Mouse (Mus musculus) intestine, postnatal 0 days (tissue): Measurements from ENCODE around the gene Ctc1. TPM values are rescaled to one million over a fixed set of nuclear protein-coding genes. Genes with fewer than 3 reads are reported as not detected.
A peak's percentile ranks its signal among the peaks of the same experiment; 100 is the strongest.

Source experiments
- ATAC-seq: fragments of 200-750 bp; cut with Nextera tagmentation; 2 replicates; pipeline ENCODE4 v1.8.0; 2017; ENCODE audit warnings: mild to moderate bottlenecking, moderate TSS enrichment, moderate library complexity
- H3K27ac ChIP-seq: fragments of 300-500 bp; sonication (generic); 2 replicates; pipeline ENCODE4 v1.5.1; 2014; ENCODE audit warnings: mild to moderate bottlenecking, low read depth, low read length, moderate library complexity
- H3K27me3 ChIP-seq: fragments of 300-500 bp; sonication (generic); replicated peaks from 2 replicates; pipeline ENCODE4 v1.6.1; 2014; ENCODE audit warnings: low read length, mixed read lengths; ENCODE audit not compliant: control insufficient read depth, insufficient read depth
- H3K36me3 ChIP-seq: fragments of 300-500 bp; sonication (generic); 2 replicates; pipeline ENCODE4 v1.6.1; 2014; ENCODE audit warnings: mild to moderate bottlenecking, moderate library complexity; ENCODE audit not compliant: control insufficient read depth, insufficient read depth
- H3K4me1 ChIP-seq: fragments of 300-500 bp; sonication (generic); replicated peaks from 2 replicates; pipeline ENCODE4 v1.6.1; 2014; ENCODE audit warnings: antibody characterized with exemption, low read length, mixed read lengths; ENCODE audit not compliant: control insufficient read depth, insufficient read depth
- H3K4me2 ChIP-seq: fragments of 300-500 bp; sonication (generic); replicated peaks from 2 replicates; pipeline ENCODE4 v1.6.1; 2014; ENCODE audit warnings: low read depth, mild to moderate bottlenecking, moderate library complexity
- H3K4me3 ChIP-seq: fragments of 300-500 bp; sonication (generic); 2 replicates; pipeline ENCODE4 v1.5.1; 2014; ENCODE audit warnings: low read depth, low read length
- H3K9ac ChIP-seq: fragments of 300-500 bp; sonication (generic); 2 replicates; pipeline ENCODE4 v1.6.1; 2014; ENCODE audit warnings: mild to moderate bottlenecking, low read depth, low read length
- H3K9me3 ChIP-seq: fragments of 300-500 bp; sonication (generic); 2 replicates; pipeline ENCODE4 v1.6.1; 2016; ENCODE audit warnings: mixed run types; ENCODE audit not compliant: control insufficient read depth
- CTCF ChIP-seq: sonication (generic); IDR thresholded peaks from 2 replicates; pipeline ENCODE4 v1.5.1; 2016; ENCODE audit warnings: low read depth, mild to moderate bottlenecking, control low read depth, antibody characterized with exemption, moderate library complexity
- WGBS: fragments of 180-500 bp; shearing (Covaris S2); extraction: QIAGEN DNeasy Blood & Tissue Kit; methylation state at CpG from one replicate; pipeline ENCODE4 v1.1.7; 2014; 5-methylcytosine and 5-hydroxymethylcytosine counted together
- polyA plus RNA-seq: library from polyadenylated mRNA; unstranded; fragments of >200 nt; fragmentation: Nextera tagmentation; extraction: Ambion mirVana; gene quantifications from 2 replicates; pipeline ENCODE4 v1.2.1, GENCODE M21; 2015

Gene Ctc1
- polyA plus RNA-seq, 1 experiment from 2014 or later = 9.4 TPM

- H3K9me3 ChIP-seq = no peaks in the 10 kb centered on the region
- H3K36me3 ChIP-seq = no peaks in the 10 kb centered on the region
- H3K4me2 ChIP-seq = peak within 1 kb of the TSS; percentile 83
- no peaks in the 10 kb centered on the region for H3K27me3 ChIP-seq
- H3K4me1 ChIP-seq = peaks cover 6% of the 10 kb centered on the region; the same call in 1 of the 2 replicates
- TF ChIP-seq CTCF = 0 out of 2 replicates have a peak, but pooled peaks have one; percentile 32
- peak; percentile 61 for ATAC-seq
- under 1% methylated on average over 47 of the region's 47 CpGs for WGBS
- H3K27ac ChIP-seq = peak within 1 kb of the TSS; percentile 69
- peak within 1 kb of the TSS; percentile 57 for H3K9ac ChIP-seq
- H3K4me3 ChIP-seq = peak within 1 kb of the TSS; percentile 49
Measured at GRCm38 (mm10) chr11:69070590-69071222, 55.0 kb downstream of the Ctc1 start, which contains the start of gene Tmem107. Gene Tmem107, plus strand, starts transcription at chr11:69070806.

GRCm38 (mm10) chr11:69071262-69071661, 55.6 kb downstream of the Ctc1 start:
- 24% methylated on average over 9 of the region's 9 CpGs for WGBS
- peak overlapping the region; percentile 69; the same call in 1 of the 2 replicates for H3K27ac ChIP-seq
- H3K4me1 ChIP-seq = peaks cover 6% of the 10 kb centered on the region; the same call in 1 of the 2 replicates
- no peak for ATAC-seq
- TF ChIP-seq CTCF = no peak
- peak overlapping the region; percentile 83 for H3K4me2 ChIP-seq
- H3K27me3 ChIP-seq = no peaks in the 10 kb centered on the region
- no peaks in the 10 kb centered on the region for H3K9me3 ChIP-seq
- H3K9ac ChIP-seq = peak overlapping the region; percentile 57; the same call in 1 of the 2 replicates
- peak overlapping the region; percentile 49 for H3K4me3 ChIP-seq
- H3K36me3 ChIP-seq = no peaks in the 10 kb centered on the region

GRCm38 (mm10) chr11:69072234-69072633, 56.5 kb downstream of the Ctc1 start:
- Histone ChIP-seq H3K9me3 (no peaks in the 10 kb centered on the region), H3K4me2 (peak overlapping the region; percentile 62), H3K27ac (peak overlapping the region; percentile 1; the same call in 1 of the 2 replicates), H3K4me3 (no peak overlapping the region), H3K9ac (peak overlapping the region; percentile 52; the same call in 1 of the 2 replicates), H3K27me3 (no peaks in the 10 kb centered on the region), H3K4me1 (peaks cover 6% of the 10 kb centered on the region; the same call in 1 of the 2 replicates), H3K36me3 (no peaks in the 10 kb centered on the region)
- WGBS = 88% methylated on average over 11 of the region's 11 CpGs
- no peak for TF ChIP-seq CTCF
- no peak for ATAC-seq

- Histone ChIP-seq H3K9me3 (no peaks in the 10 kb centered on the region), H3K36me3 (no peaks in the 10 kb centered on the region), H3K4me2 (peak overlapping the region; percentile 62), H3K27ac (peak overlapping the region; percentile 1; the same call in 1 of the 2 replicates), H3K4me3 (peak overlapping the region; percentile 26), H3K4me1 (peaks cover 2% of the 10 kb centered on the region; the same call in 1 of the 2 replicates), H3K27me3 (no peaks in the 10 kb centered on the region), H3K9ac (peak overlapping the region; percentile 52; the same call in 1 of the 2 replicates)
- no peak for ATAC-seq
- TF ChIP-seq CTCF = no peak
- 16% methylated on average over 9 of the region's 9 CpGs for WGBS
Measured at GRCm38 (mm10) chr11:69072666-69073064, 57.0 kb downstream of the Ctc1 start.

DNA sequence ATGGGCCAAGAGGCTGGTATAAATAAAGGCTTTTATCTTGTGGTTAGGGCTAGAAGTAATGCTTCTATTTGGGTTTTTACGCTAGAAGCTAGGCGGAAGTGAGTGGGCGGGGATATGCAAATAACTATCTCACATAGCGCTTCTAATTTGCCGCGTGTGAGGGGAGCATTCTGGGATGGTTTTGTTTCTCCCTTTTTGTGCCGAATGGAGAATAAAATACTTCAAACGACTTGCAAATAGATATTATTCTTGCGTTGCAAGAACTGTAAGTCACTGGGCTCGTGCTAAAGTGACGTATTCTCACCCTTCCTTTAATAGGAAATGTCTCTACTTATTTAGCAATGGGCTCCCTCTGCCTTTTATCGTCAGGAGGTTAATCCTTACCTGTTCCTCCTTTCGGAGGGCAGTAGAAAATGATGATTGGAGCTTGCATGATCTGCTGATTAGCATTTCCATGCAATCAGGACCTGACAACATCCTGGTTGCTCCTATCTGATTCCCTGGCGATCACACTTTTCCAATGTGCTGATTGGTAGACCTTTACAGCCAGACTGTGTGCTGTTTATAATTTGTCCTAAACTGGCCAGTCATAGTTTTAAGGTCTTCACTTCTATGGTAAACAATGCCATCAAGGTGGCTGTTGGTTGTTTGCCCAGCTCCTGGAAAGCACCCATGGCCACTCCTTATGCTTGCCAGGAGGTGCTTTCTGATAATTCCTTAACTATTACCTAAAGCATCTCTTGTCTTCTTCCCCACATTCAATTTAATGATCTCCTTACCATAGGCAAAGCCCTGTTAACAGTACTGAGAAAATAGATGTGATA, 57.6 kb downstream of the Ctc1 start:
- no peaks in the 10 kb centered on the region for H3K9me3 ChIP-seq
- ATAC-seq = peak; percentile 86
- peak; percentile 39 for TF ChIP-seq CTCF
- peak overlapping the region; percentile 92 for H3K27ac ChIP-seq
- H3K4me2 ChIP-seq = peak overlapping the region; percentile 62
- peak overlapping the region; percentile 26 for H3K4me3 ChIP-seq
- no peaks in the 10 kb centered on the region for H3K27me3 ChIP-seq
- H3K36me3 ChIP-seq = no peaks in the 10 kb centered on the region
- H3K9ac ChIP-seq = peak overlapping the region; percentile 52
- no peaks in the 10 kb centered on the region for H3K4me1 ChIP-seq
- WGBS = under 1% methylated on average over 14 of the region's 14 CpGs
